Mouse (Mus musculus) left cerebral cortex, adult 2 months (tissue): ENCODE data around the gene Gm12394. TPM values are rescaled to one million over a fixed set of nuclear protein-coding genes. Genes with fewer than 3 reads are reported as not detected.

Experiments used
- total RNA-seq, 2 experiments: library from RNA; stranded (reverse); gene quantifications; 2 replicates each; pipeline ENCODE4 v1.2.3; 2021

Gm12394 gene
- total RNA-seq, 2 experiments from 2014 or later, result 2.3 to 2.4 TPM

Other genes with a start within 250 kb of the Gm12394 start
- not detected for gene Gm10591, start 244.6 kb downstream of the Gm12394 start, total RNA-seq
- gene Gm2564, start 227.1 kb downstream of the Gm12394 start, total RNA-seq, result 10 to 100 TPM; 14.0 to 14.4 TPM
- 1 to 10 TPM; 2.4 to 6.4 TPM for gene Ccl27b, start 201.5 kb downstream of the Gm12394 start, total RNA-seq
- gene Il11ra2, start 194.9 kb downstream of the Gm12394 start, total RNA-seq, result under 1 TPM in 1 of 2 experiments, not detected in 1; 0.27 TPM
- gene 4930578G10Rik, start 121.2 kb downstream of the Gm12394 start, total RNA-seq, result 1 to 10 TPM; 3.0 TPM
- gene Ccl19, start 100.2 kb downstream of the Gm12394 start, total RNA-seq, result under 1 TPM; 0.68 to 0.95 TPM
- not detected for gene Ccl21a, start 82.8 kb downstream of the Gm12394 start, total RNA-seq
- under 1 TPM in 1 of 2 experiments, not detected in 1; 0.11 TPM for gene Fam205a1, start 2.9 kb downstream of the Gm12394 start, total RNA-seq
- gene Fam205c, start 17.5 kb upstream of the Gm12394 start, total RNA-seq, result 1 to 10 TPM; 1.0 to 1.8 TPM
- gene Phf24, start 59.9 kb upstream of the Gm12394 start, total RNA-seq, result 100 to 1,000 TPM; 359 to 380 TPM
- gene Dnajb5, start 93.0 kb upstream of the Gm12394 start, total RNA-seq, result 100 to 1,000 TPM; 216 to 338 TPM
- not detected for gene 1700022I11Rik, start 112.8 kb upstream of the Gm12394 start, total RNA-seq
- gene Vcp, start 143.7 kb upstream of the Gm12394 start, total RNA-seq, result 100 to 1,000 TPM; 179 to 186 TPM
- gene Fancg, start 153.7 kb upstream of the Gm12394 start, total RNA-seq, result 10 to 100 TPM; 15.1 to 17.4 TPM
- gene Pigo, start 169.0 kb upstream of the Gm12394 start, total RNA-seq, result 10 to 100 TPM; 30.9 to 31.1 TPM
- gene Stoml2, start 174.9 kb upstream of the Gm12394 start, total RNA-seq, result 100 to 1,000 TPM in 1 of 2 experiments, 10 to 100 TPM in 1; 97.4 to 104 TPM
- 10 to 100 TPM; 39.0 to 39.7 TPM for gene Fam214b, start 189.4 kb upstream of the Gm12394 start, total RNA-seq
- gene Unc13b, start 202.2 kb upstream of the Gm12394 start, total RNA-seq, result 10 to 100 TPM; 68.1 to 70.9 TPM